Mouse (Mus musculus) G1E (cell line): ENCODE measurements around the gene Plekho1.

ENCODE experiments used
- CTCF ChIP-seq: IDR thresholded peaks from 2 replicates; pipeline ENCODE4 v1.5.1; 2012; ENCODE audit warnings: low read depth, low read length, inconsistent platforms, mixed read lengths
- GATA1 ChIP-seq: IDR thresholded peaks from 2 replicates; pipeline ENCODE4 v1.6.1; 2012; ENCODE audit warnings: borderline replicate concordance, low read length, inconsistent platforms, mixed read lengths
- GATA2 ChIP-seq: IDR thresholded peaks from 2 replicates; pipeline ENCODE4 v1.6.1; 2012; ENCODE audit warnings: low read depth, low read length, inconsistent platforms, borderline replicate concordance
- TAL1 ChIP-seq: conservative IDR thresholded peaks from 2 replicates; pipeline ENCODE4 v1.6.1; 2012; ENCODE audit warnings: low read depth, low read length, inconsistent platforms, mixed read lengths

- TF ChIP-seq CTCF (no peak), GATA1 (no peak), TAL1 (no peak), GATA2 (no peak)
Observed at GRCm38 (mm10) chr3:96039857-96040662, 44.3 kb upstream of the Plekho1 start.
